ENCODE assay signal across 8 mouse cellular contexts in the genomic region with DNA sequence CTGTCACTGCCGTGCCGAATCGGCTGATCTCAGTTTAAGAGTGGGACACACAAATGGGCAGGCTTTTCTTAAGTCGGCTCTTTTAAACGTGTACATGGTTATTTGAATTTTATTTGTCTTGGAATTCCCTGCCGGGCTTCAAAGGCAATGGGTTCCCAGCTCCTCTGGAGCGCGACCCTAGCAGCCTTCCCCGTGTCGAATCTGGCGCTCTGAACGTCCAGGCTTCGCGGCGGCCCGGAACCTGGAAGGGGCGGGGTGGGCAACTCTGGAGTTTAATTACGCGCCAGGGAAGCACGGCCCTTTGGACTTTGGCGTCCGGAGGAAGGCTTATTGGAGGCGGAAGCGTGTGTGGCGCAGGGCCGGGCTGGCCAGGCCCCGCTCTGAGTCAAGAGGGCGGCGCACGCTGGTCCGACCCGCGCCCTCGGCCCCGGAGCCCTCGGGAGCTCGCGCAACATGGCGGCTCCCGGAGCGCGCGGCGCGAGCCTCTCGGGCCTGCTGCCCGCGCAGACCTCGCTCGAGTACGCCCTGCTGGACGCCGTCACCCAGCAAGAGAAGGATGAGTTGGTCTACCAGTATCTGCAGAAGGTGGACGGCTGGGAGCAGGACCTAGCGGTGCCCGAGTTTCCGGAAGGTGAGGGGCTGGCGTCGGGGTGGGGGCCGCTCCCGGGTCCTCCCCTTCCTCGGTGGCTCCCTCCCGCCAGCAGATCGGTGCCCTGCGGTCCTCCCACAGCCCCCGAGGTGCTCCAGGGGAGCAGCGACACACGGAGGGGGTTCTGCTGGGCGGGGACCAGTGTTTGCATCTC. TPM values are rescaled to one million over a fixed set of nuclear protein-coding genes. Genes with fewer than 3 reads are reported as not detected.
DNase-seq lines count a peak whose midpoint lies in the region; ATAC-seq lines count a peak whose summit lies in the region.

Gene Nhlrc2 (plus strand): TSS at position 32 of the 803 bp plus-strand sequence.

- peak; percentile 86 for DNase-seq in adrenal gland, adult 18-20 months (ENCODE audit: low spot score in 2 of 2)
- peak; percentile 90 for DNase-seq in embryo, embryonic 10.5 days (ENCODE audit: low spot score)
- peak; percentile 84 for DNase-seq in gastrocnemius, postnatal 10 days
- peak; percentile 35 for DNase-seq in hindlimb bud, embryonic 11.5 days (ENCODE audit: extremely low spot score, low read depth, low spot score)
- DNase-seq in left cerebral cortex, postnatal 10 days (ENCODE audit: extremely low spot score in 1 of 2, low spot score in 2 of 2) = peak; percentile 63 to 91
- peak; percentile 80 to 84 for DNase-seq in right cerebral cortex, postnatal 10 days (ENCODE audit: low spot score in 2 of 2)
- peak; percentile 88 for DNase-seq in urinary bladder, postnatal 14 days (ENCODE audit: low spot score)

- ATAC-seq in megakaryocyte progenitor cell, adult 5-6 weeks (replicated peaks; ENCODE audit: poor library complexity) = peak; percentile 72

- intact Hi-C loops in left cerebral cortex, postnatal 10 days (cut with DNase I) = no loop called here

RNA-seq across cellular contexts. Expression of gene Nhlrc2, which starts in this region (rescaled TPM):
- 10 to 100 TPM; 18.6 to 19.2 TPM for total RNA-seq in adrenal gland, adult 18-20 months (2021)
- 10 to 100 TPM; 12.9 to 14.3 TPM for total RNA-seq in gastrocnemius, postnatal 10 days (2021)
- 10 to 100 TPM; 11.3 to 11.5 TPM for total RNA-seq in left cerebral cortex, postnatal 10 days (2021)
- total RNA-seq in megakaryocyte progenitor cell, adult 5-6 weeks (2015) = 11.1 and 11.9 TPM in 2 replicates
- total RNA-seq in megakaryocyte progenitor cell, adult 5-6 weeks (2017) = 15.7 TPM in 2 replicates

Comparison
In these comparisons a context has a peak if more than half of its experiments do, and no peak if none do; other contexts are left out.
1. Peak in every context shown above with its lines: DNase-seq and ATAC-seq.
2. DNase-seq: peak in every context shown above with its lines; median percentile 90 in embryo, embryonic 10.5 days; 88 in urinary bladder, postnatal 14 days; 86 in adrenal gland, adult 18-20 months; 84 in gastrocnemius, postnatal 10 days; 82 in right cerebral cortex, postnatal 10 days; 77 in left cerebral cortex, postnatal 10 days; 35 in hindlimb bud, embryonic 11.5 days.